In genomic region chr14:24586982-24587672, GRCm38 (mm10) we compare ENCODE assay signal across 9 mouse cellular contexts.
DNase-seq lines count a peak whose midpoint lies in the region; ATAC-seq lines count a peak whose summit lies in the region.
"Had no signal": no experiment of that assay in that cellular context is flagged by ENCODE, and none has a peak within 500 bp of the region (broad histone marks: within the 10 kb centered on the region; RNA-seq: fewer than 3 reads in every experiment).

No protein-coding gene starts in this region.

- no peaks in the 10 kb centered on the region for H3K9me3 ChIP-seq in forebrain, embryonic 15.5 days
- H3K9me3 ChIP-seq in midbrain, embryonic 11.5 days (ENCODE audit: control insufficient read depth, low read length) = no peaks in the 10 kb centered on the region
- H3K9me3 ChIP-seq: limb, embryonic 12.5 days had no signal

- H3K27me3 ChIP-seq in forebrain, embryonic 15.5 days = no peaks in the 10 kb centered on the region
- H3K27me3 ChIP-seq in midbrain, embryonic 11.5 days (ENCODE audit: control insufficient read depth, insufficient read depth, low read length) = no peaks in the 10 kb centered on the region
- H3K27me3 ChIP-seq: limb, embryonic 12.5 days had no signal

- no peaks in the 10 kb centered on the region for H3K36me3 ChIP-seq in forebrain, embryonic 15.5 days
- no peaks in the 10 kb centered on the region for H3K36me3 ChIP-seq in midbrain, embryonic 11.5 days (ENCODE audit: control insufficient read depth, insufficient read depth, low read length)
- H3K36me3 ChIP-seq: limb, embryonic 12.5 days had no signal

- H3K4me3 ChIP-seq in forebrain, embryonic 15.5 days = no peak overlapping the region
- H3K4me3 ChIP-seq in midbrain, embryonic 11.5 days (ENCODE audit: low read depth, low read length) = no peak overlapping the region
- H3K4me3 ChIP-seq: limb, embryonic 12.5 days had no signal

- H3K9ac ChIP-seq in forebrain, embryonic 15.5 days (replicated peaks) = no peak overlapping the region
- no peak overlapping the region for H3K9ac ChIP-seq in midbrain, embryonic 11.5 days (ENCODE audit: low read length)
- H3K9ac ChIP-seq: limb, embryonic 12.5 days had no signal

- peak; percentile 43; the same call in 1 of the 2 replicates for ATAC-seq in forebrain, embryonic 15.5 days (replicated peaks)
- no peak for ATAC-seq in midbrain, embryonic 11.5 days (ENCODE audit: low FRiP score)
- ATAC-seq in megakaryocyte-erythroid progenitor cell, adult 5-6 weeks (replicated peaks; ENCODE audit: low FRiP score, low TSS enrichment, poor library complexity, severe bottlenecking) = no peak

- 65% methylated on average over 12 of the region's 12 CpGs for WGBS in forebrain, embryonic 15.5 days
- 86% methylated on average over 12 of the region's 12 CpGs for WGBS in midbrain, embryonic 11.5 days

- DNase-seq in retina, postnatal 1 day = peak; percentile 38
- no peak for DNase-seq in retina, embryonic 14.5 days (ENCODE audit: low spot score)
- no peak for DNase-seq in midbrain, embryonic 11.5 days (ENCODE audit: low spot score, missing footprints)
- DNase-seq in urinary bladder, adult 2 months (ENCODE audit: low spot score) = no peak
- DNase-seq in spleen, adult 18-20 months = no peak
- DNase-seq: heart, postnatal 14 days had no signal

- H3K4me1 ChIP-seq in forebrain, embryonic 15.5 days = peaks cover 9% of the 10 kb centered on the region
- H3K4me1 ChIP-seq in midbrain, embryonic 11.5 days (ENCODE audit: control insufficient read depth, insufficient read depth, low read length) = no peaks in the 10 kb centered on the region
- H3K4me1 ChIP-seq: limb, embryonic 12.5 days had no signal

- H3K4me2 ChIP-seq in forebrain, embryonic 15.5 days (replicated peaks) = no peak overlapping the region
- H3K4me2 ChIP-seq in midbrain, embryonic 11.5 days = no peak overlapping the region
- H3K4me2 ChIP-seq: limb, embryonic 12.5 days had no signal

- peak overlapping the region; percentile 73 for H3K27ac ChIP-seq in forebrain, embryonic 15.5 days (replicated peaks)
- peak overlapping the region; percentile 35; the same call in 1 of the 2 replicates for H3K27ac ChIP-seq in midbrain, embryonic 11.5 days (ENCODE audit: low read depth, low read length)
- H3K27ac ChIP-seq: limb, embryonic 12.5 days had no signal
